Mouse (Mus musculus) liver, embryonic 14.5 days (tissue): ENCODE results near the gene Ino80d. TPM values are rescaled to one million over a fixed set of nuclear protein-coding genes. Genes with fewer than 3 reads are reported as not detected.
A peak's percentile ranks its signal among the peaks of the same experiment; 100 is the strongest.

Source experiments
- ATAC-seq: fragments of 200-750 bp; cut with Nextera tagmentation; 2 replicates; pipeline ENCODE4 v1.8.0; 2017; ENCODE audit warnings: moderate number of reproducible peaks, mild to moderate bottlenecking, moderate library complexity; ENCODE audit not compliant: insufficient read depth
- DNase-seq, 3 experiments: peaks; one replicate each; pipeline ENCODE4 v3.0.0-alpha.2; 2012 to 2013; ENCODE audit warnings: low read depth in 3 of 3, low spot score in 3 of 3
- H3K27ac ChIP-seq: fragments of 300-500 bp; sonication (generic); 2 replicates; pipeline ENCODE4 v1.5.1; 2014; ENCODE audit warnings: moderate library complexity, mild to moderate bottlenecking, control low read depth, inconsistent platforms
- H3K27me3 ChIP-seq: fragments of 300-500 bp; sonication (generic); 2 replicates; pipeline ENCODE4 v1.6.1; 2014; ENCODE audit warnings: mild to moderate bottlenecking, low read length, moderate library complexity; ENCODE audit not compliant: control insufficient read depth, insufficient read depth
- H3K36me3 ChIP-seq: fragments of 300-500 bp; sonication (generic); replicated peaks from 2 replicates; pipeline ENCODE4 v1.6.1; 2014; ENCODE audit warnings: low read depth; ENCODE audit not compliant: control insufficient read depth, insufficient read depth
- H3K4me1 ChIP-seq, 2 experiments: fragments of 200-500 bp in 1 of 2; fragments of 300-500 bp in 1 of 2; sonication (generic) in 1 of 2; replicated peaks; 2 replicates each; pipeline ENCODE4 v1.6.1; 2012 to 2014; ENCODE audit warnings: antibody characterized with exemption in 1 of 2, inconsistent platforms in 1 of 2, low read length in 1 of 2; ENCODE audit not compliant: control insufficient read depth in 2 of 2, insufficient read depth in 2 of 2
- H3K4me2 ChIP-seq: fragments of 300-500 bp; sonication (generic); 2 replicates; pipeline ENCODE4 v1.6.1; 2014; ENCODE audit warnings: low read depth, mild to moderate bottlenecking, control low read depth, moderate library complexity
- H3K4me3 ChIP-seq, 2 experiments: fragments of 200-500 bp in 1 of 2; fragments of 300-500 bp in 1 of 2; sonication (generic) in 1 of 2; 2 replicates each; pipeline ENCODE4 v1.5.1; 2012 to 2014; ENCODE audit warnings: low read depth in 2 of 2, low read length in 2 of 2, mild to moderate bottlenecking in 2 of 2, control low read depth in 1 of 2, inconsistent platforms in 1 of 2, moderate library complexity in 1 of 2; ENCODE audit not compliant: insufficient read depth in 1 of 2
- H3K9ac ChIP-seq: fragments of 300-500 bp; sonication (generic); replicated peaks from 2 replicates; pipeline ENCODE4 v1.6.1; 2014; ENCODE audit warnings: mild to moderate bottlenecking, control low read depth, moderate library complexity
- H3K9me3 ChIP-seq: fragments of 300-500 bp; sonication (generic); 2 replicates; pipeline ENCODE4 v1.6.1; 2016; ENCODE audit warnings: low read length, mixed read lengths; ENCODE audit not compliant: control insufficient read depth
- CTCF ChIP-seq: IDR thresholded peaks from 2 replicates; pipeline ENCODE4 v1.5.1; 2016; ENCODE audit warnings: antibody characterized with exemption, low read depth, control low read depth
- EP300 ChIP-seq: IDR thresholded peaks from 2 replicates; pipeline ENCODE4 v1.6.1; 2016; ENCODE audit warnings: antibody characterized with exemption, low read depth
- WGBS: fragments of 180-500 bp; shearing (Covaris S2); extraction: QIAGEN DNeasy Blood & Tissue Kit; methylation state at CpG from one replicate; pipeline ENCODE4 v1.1.7; 2014; ENCODE audit not compliant: insufficient replicate concordance; 5-methylcytosine and 5-hydroxymethylcytosine counted together
- polyA plus RNA-seq, 2 experiments: library from polyadenylated mRNA; depleted of rRNA in 1 of 2; stranded (reverse) in 1 of 2; unstranded in 1 of 2; fragments of >200 nt; fragmentation: Nextera tagmentation in 1 of 2; extraction: Ambion mirVana in 1 of 2; gene quantifications; 2 replicates each; pipeline versions ENCODE4 v1.2.1 to v1.2.3; 2012 to 2014

Ino80d gene
- polyA plus RNA-seq, 2 experiments: 2.5 to 3.4 TPM

DNA sequence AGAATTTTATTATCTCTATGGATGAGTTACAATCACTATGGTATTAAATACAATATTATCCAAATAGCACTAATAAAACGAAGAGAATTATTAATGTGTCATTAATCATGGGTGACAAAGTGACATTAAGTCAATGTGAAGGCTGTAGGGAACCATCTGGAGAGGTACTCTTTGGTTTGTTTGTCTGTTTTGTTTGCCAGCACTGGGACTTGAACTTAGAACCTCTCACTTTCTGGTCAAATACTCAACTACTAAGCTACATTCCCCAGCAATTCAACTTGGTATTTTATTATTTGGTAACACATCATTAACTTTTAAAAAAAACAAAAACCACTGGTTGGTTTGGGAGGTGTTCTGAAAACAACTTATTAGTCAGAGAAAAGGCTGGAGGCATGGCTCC lies 43.1 kb downstream of the Ino80d start:
- Histone ChIP-seq H3K36me3 (peaks cover 40% of the 10 kb centered on the region), H3K4me1 (no peaks in the 10 kb centered on the region)
- 62% methylated on average over 1 of the region's 1 CpGs for WGBS

GRCm38 (mm10) chr1:63058361-63058760 lies 56.1 kb downstream of the Ino80d start:
- TF ChIP-seq CTCF (no peak), EP300 (peak; percentile 46; the same call in 1 of the 2 replicates)
- Histone ChIP-seq H3K4me1 (peaks cover 0 to 5% of the 10 kb centered on the region in 2 experiments; a peak in 1 of 4 replicates), H3K9ac (no peak overlapping the region), H3K4me2 (no peak overlapping the region), H3K9me3 (no peaks in the 10 kb centered on the region), H3K4me3 (no peak overlapping the region), H3K27ac (no peak overlapping the region), H3K36me3 (peaks cover 17% of the 10 kb centered on the region), H3K27me3 (no peaks in the 10 kb centered on the region)
- 55% methylated on average over 12 of the region's 12 CpGs for WGBS
- peak; percentile 82 for ATAC-seq
- peak in 2 of 3 experiments; percentile 5 to 14 for DNase-seq

More for the DNA sequence above, 43.1 kb downstream of the Ino80d start:
- H3K27ac ChIP-seq: no peak overlapping the region
- H3K27me3 ChIP-seq: no peaks in the 10 kb centered on the region
- H3K9ac ChIP-seq: no peak overlapping the region
- DNase-seq (no peak), ATAC-seq (no peak)
- no peak overlapping the region for H3K4me2 ChIP-seq
- no peaks in the 10 kb centered on the region for H3K9me3 ChIP-seq
- H3K4me3 ChIP-seq: no peak overlapping the region
- TF ChIP-seq EP300: no peak

GRCm38 (mm10) chr1:63057849-63058248 lies 56.6 kb downstream of the Ino80d start:
- Histone ChIP-seq H3K4me1 (peaks cover 0 to 5% of the 10 kb centered on the region in 2 experiments; a peak in 1 of 4 replicates), H3K9me3 (no peaks in the 10 kb centered on the region), H3K27ac (no peak overlapping the region), H3K36me3 (peaks cover 17% of the 10 kb centered on the region), H3K4me3 (no peak overlapping the region), H3K4me2 (no peak overlapping the region), H3K27me3 (no peaks in the 10 kb centered on the region), H3K9ac (no peak overlapping the region)
- DNase-seq: no peak
- WGBS: 85% methylated on average over 11 of the region's 11 CpGs
- TF ChIP-seq CTCF (no peak), EP300 (no peak)
- ATAC-seq: no peak

DNA sequence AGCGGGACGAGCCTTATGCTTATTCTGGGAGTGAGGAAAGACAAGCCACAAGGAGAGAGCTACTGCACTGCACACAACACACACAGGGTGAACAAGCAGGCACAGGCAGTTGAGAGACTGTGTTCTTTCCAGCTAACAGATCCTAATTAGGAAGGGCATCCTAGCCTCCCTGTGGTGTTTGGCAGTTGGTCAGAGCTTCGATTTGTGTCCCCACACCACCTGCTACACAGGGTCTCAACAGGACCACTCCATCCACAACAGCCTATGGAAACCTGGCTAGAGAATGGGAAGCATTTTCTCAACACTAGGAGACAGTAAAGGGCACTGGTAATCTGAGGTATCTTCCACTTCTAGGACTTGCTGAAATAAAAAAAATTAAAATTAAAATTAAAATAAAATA lies 57.1 kb downstream of the Ino80d start:
- no peak overlapping the region for H3K4me2 ChIP-seq
- TF ChIP-seq EP300 (no peak), CTCF (no peak)
- DNase-seq: no peak
- ATAC-seq: no peak
- H3K9ac ChIP-seq: no peak overlapping the region
- peaks cover 17% of the 10 kb centered on the region for H3K36me3 ChIP-seq
- WGBS: 79% methylated on average over 3 of the region's 3 CpGs
- no peak overlapping the region for H3K27ac ChIP-seq
- H3K4me1 ChIP-seq: peaks cover 0 to 5% of the 10 kb centered on the region in 2 experiments; a peak in 1 of 4 replicates
- no peaks in the 10 kb centered on the region for H3K9me3 ChIP-seq
- H3K27me3 ChIP-seq: no peaks in the 10 kb centered on the region
- H3K4me3 ChIP-seq: no peak overlapping the region

- ATAC-seq (no peak), DNase-seq (no peak)
- Histone ChIP-seq H3K4me1 (peaks cover 0 to 5% of the 10 kb centered on the region in 2 experiments; a peak in 1 of 4 replicates), H3K4me2 (no peak overlapping the region), H3K9me3 (no peaks in the 10 kb centered on the region), H3K27me3 (no peaks in the 10 kb centered on the region), H3K27ac (no peak overlapping the region), H3K9ac (no peak overlapping the region), H3K4me3 (no peak overlapping the region), H3K36me3 (peaks cover 20% of the 10 kb centered on the region)
- WGBS: 68% methylated on average over 3 of the region's 3 CpGs
- TF ChIP-seq CTCF: no peak
- no peak for TF ChIP-seq EP300
Measured at GRCm38 (mm10) chr1:63055386-63055785, 59.1 kb downstream of the Ino80d start.
